Comparison of ENCODE assay signal across 8 mouse cellular contexts in the genomic region with DNA sequence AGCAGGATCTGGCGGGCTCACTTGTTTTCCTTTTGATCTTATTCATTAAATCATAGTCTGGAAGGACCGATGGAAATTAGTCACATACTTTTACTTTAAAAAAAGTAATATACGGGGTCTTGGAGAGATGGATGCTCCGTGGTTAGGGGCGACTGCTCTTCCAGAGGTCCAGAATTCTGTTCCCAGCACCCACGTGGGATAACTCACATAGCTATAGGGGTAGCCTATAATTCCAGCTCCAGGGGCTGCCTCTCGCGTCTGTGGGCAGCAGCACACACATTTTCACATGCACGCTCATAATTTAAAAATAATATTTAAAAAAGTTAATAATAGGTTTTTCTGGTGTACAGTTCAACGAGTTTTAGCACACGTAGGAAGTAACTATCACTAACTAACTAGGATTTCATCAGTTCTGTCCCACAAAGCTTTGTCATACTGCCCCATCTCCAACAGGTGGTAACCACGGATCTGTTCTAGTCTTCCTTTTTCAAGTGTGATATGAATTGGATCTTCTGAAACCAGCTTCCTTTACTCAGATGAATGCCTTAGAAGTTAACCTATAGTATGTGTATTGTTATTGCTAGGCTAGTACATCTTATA. TPM values are rescaled to one million over a fixed set of nuclear protein-coding genes. Genes with fewer than 3 reads are reported as not detected.
A peak's percentile ranks its signal among the peaks of the same experiment; 100 is the strongest.
DNase-seq lines count a peak whose midpoint lies in the region; ATAC-seq and TF ChIP-seq lines count a peak whose summit lies in the region.

No protein-coding gene starts in this region.

- H3K4me1 ChIP-seq in lung, adult 2 months (ENCODE audit: control insufficient read depth, insufficient read depth, low read length) = peaks cover 10% of the 10 kb centered on the region
- H3K4me1 ChIP-seq in intestine, embryonic 15.5 days (replicated peaks) = 0 out of 2 replicates have a peak, but pooled peaks cover 4% of the 10 kb centered on the region
- H3K4me1 ChIP-seq in neural tube, embryonic 12.5 days = peaks cover 4% of the 10 kb centered on the region; the same call in 1 of the 2 replicates

- H3K27ac ChIP-seq in intestine, embryonic 15.5 days = no peak overlapping the region
- H3K27ac ChIP-seq in neural tube, embryonic 12.5 days = no peak overlapping the region

- H3K36me3 ChIP-seq in intestine, embryonic 15.5 days = peaks cover 4% of the 10 kb centered on the region; the same call in 1 of the 2 replicates
- H3K36me3 ChIP-seq in neural tube, embryonic 12.5 days = no peaks in the 10 kb centered on the region

- H3K9me3 ChIP-seq in intestine, embryonic 15.5 days = no peaks in the 10 kb centered on the region
- no peaks in the 10 kb centered on the region for H3K9me3 ChIP-seq in neural tube, embryonic 12.5 days

- peak overlapping the region; percentile 98; the same call in 1 of the 2 replicates for H3K9ac ChIP-seq in intestine, embryonic 15.5 days
- no peak overlapping the region for H3K9ac ChIP-seq in neural tube, embryonic 12.5 days

- no peak for DNase-seq in lung, adult 2 months
- DNase-seq in lung, postnatal 36 days = no peak
- peak; percentile 48 for DNase-seq in embryo, embryonic 10.5 days (ENCODE audit: low spot score)
- DNase-seq in left cerebral cortex, adult 11 months (ENCODE audit: low spot score) = no peak
- DNase-seq in cerebellum, adult 18-20 months = no peak
- DNase-seq in testis, postnatal 10 days (ENCODE audit: low spot score) = no peak

- H3K4me2 ChIP-seq in intestine, embryonic 15.5 days (replicated peaks) = peak overlapping the region; percentile 87
- peak overlapping the region; percentile 93 for H3K4me2 ChIP-seq in neural tube, embryonic 12.5 days (replicated peaks)

- ATAC-seq in intestine, embryonic 15.5 days = no peak
- ATAC-seq in neural tube, embryonic 12.5 days (ENCODE audit: low FRiP score, low read depth) = no peak

- H3K4me3 ChIP-seq in lung, adult 2 months (replicated peaks; ENCODE audit: extremely low read depth, low read depth, low read length) = peak overlapping the region; percentile 100
- H3K4me3 ChIP-seq in intestine, embryonic 15.5 days (replicated peaks) = peak overlapping the region; percentile 96
- H3K4me3 ChIP-seq in neural tube, embryonic 12.5 days = 0 out of 2 replicates have a peak overlapping the region, but pooled peaks have one; percentile 13

- H3K27me3 ChIP-seq in intestine, embryonic 15.5 days (replicated peaks) = no peaks in the 10 kb centered on the region
- no peaks in the 10 kb centered on the region for H3K27me3 ChIP-seq in neural tube, embryonic 12.5 days (replicated peaks)

- TF ChIP-seq CTCF in lung, adult 2 months (IDR thresholded peaks at IDR 0.05; ENCODE audit: insufficient read depth, low read length) = no peak

- 8% methylated on average over 12 of the region's 12 CpGs for WGBS in lung, adult 2 months
- 17% methylated on average over 12 of the region's 12 CpGs for WGBS in intestine, embryonic 15.5 days
- WGBS in neural tube, embryonic 12.5 days = 17% methylated on average over 12 of the region's 12 CpGs

- no peak for TF ChIP-seq POLR2A in lung, adult 2 months (IDR thresholded peaks at IDR 0.05; ENCODE audit: borderline replicate concordance, extremely low read depth, low read depth, low read length)

RNA-seq across cellular contexts. Expression of a gene that starts 1.2 kb away (rescaled TPM):
- 38.2 and 39.7 TPM in 2 replicates for polyA plus RNA-seq in lung, adult 2 months (2012; rRNA removed)
- polyA plus RNA-seq in intestine, embryonic 15.5 days (2015; fragmentation: Nextera tagmentation; extraction: Ambion mirVana) = 29.9 and 30.7 TPM in 2 replicates
- polyA plus RNA-seq in neural tube, embryonic 12.5 days (2016; fragmentation: Nextera tagmentation; extraction: Ambion mirVana) = 17.8 and 19.0 TPM in 2 replicates

Comparison
In these comparisons a context has a peak if more than half of its experiments do, and no peak if none do; other contexts are left out.
1. H3K4me3 ChIP-seq: peak in every context shown above with its lines; median percentile 100 in lung, adult 2 months; 96 in intestine, embryonic 15.5 days; 13 in neural tube, embryonic 12.5 days.